Mouse (Mus musculus) liver, adult 2 months (tissue): ENCODE measurements around the gene Calhm1. TPM values are rescaled to one million over a fixed set of nuclear protein-coding genes. Genes with fewer than 3 reads are reported as not detected.

ENCODE experiments used
- DNase-seq: peaks from one replicate; pipeline ENCODE4 v3.0.0-alpha.2; 2011; ENCODE audit warnings: low read depth, low spot score; ENCODE audit errors: extremely low read depth
- H3K27ac ChIP-seq: fragments of 200-500 bp; replicated peaks from 2 replicates; pipeline ENCODE4 v1.5.1; 2012; ENCODE audit warnings: low read depth, mild to moderate bottlenecking, control low read depth, inconsistent platforms, low read length; ENCODE audit not compliant: insufficient read depth
- H3K27me3 ChIP-seq: fragments of 200-500 bp; 2 replicates; pipeline ENCODE4 v1.6.1; 2012; ENCODE audit warnings: mild to moderate bottlenecking, moderate library complexity, low read length, inconsistent platforms; ENCODE audit not compliant: control insufficient read depth, insufficient read depth
- H3K36me3 ChIP-seq: fragments of 200-500 bp; 2 replicates; pipeline ENCODE4 v1.6.1; 2012; ENCODE audit warnings: low read length, inconsistent platforms; ENCODE audit not compliant: control insufficient read depth, insufficient read depth
- H3K4me1 ChIP-seq: fragments of 200-500 bp; 2 replicates; pipeline ENCODE4 v1.6.1; 2011; ENCODE audit warnings: low read length; ENCODE audit not compliant: control insufficient read depth, insufficient read depth
- H3K4me3 ChIP-seq: fragments of 200-500 bp; 2 replicates; pipeline ENCODE4 v1.5.1; 2011; ENCODE audit warnings: low read depth, mild to moderate bottlenecking, control low read depth, low read length, moderate library complexity; ENCODE audit not compliant: insufficient read depth
- H3K79me2 ChIP-seq: fragments of 200-500 bp; 2 replicates; pipeline ENCODE4 v1.6.1; 2012; ENCODE audit warnings: inconsistent platforms, mild to moderate bottlenecking, low read length, moderate library complexity; ENCODE audit not compliant: control insufficient read depth, insufficient read depth
- H3K9ac ChIP-seq: fragments of 200-500 bp; 2 replicates; pipeline ENCODE4 v1.6.1; 2012; ENCODE audit warnings: low read depth, mild to moderate bottlenecking, control low read depth, inconsistent platforms, low read length
- CTCF ChIP-seq: fragments of 200-500 bp; IDR thresholded peaks from 2 replicates; pipeline ENCODE4 v1.5.1; 2011; ENCODE audit warnings: low read depth, low read length, control low read depth
- POLR2A ChIP-seq: fragments of 200-500 bp; IDR thresholded peaks from 2 replicates; pipeline ENCODE4 v1.6.1; 2011; ENCODE audit warnings: low read length, control low read depth; ENCODE audit not compliant: insufficient read depth; ENCODE audit errors: extremely low read depth
- WGBS: fragments of 180-500 bp; shearing (Covaris S2); methylation state at CpG from one replicate; pipeline ENCODE4 v1.1.7; 2018; 5-methylcytosine and 5-hydroxymethylcytosine counted together
- polyA plus RNA-seq: library from polyadenylated mRNA; depleted of rRNA; stranded (reverse); fragments of >200 nt; gene quantifications from 2 replicates; pipeline ENCODE4 v1.2.3, GENCODE M21; 2012; rRNA removed
- total RNA-seq: library from RNA; depleted of rRNA; stranded (reverse); fragments of >200 nt; gene quantifications from 2 replicates; pipeline ENCODE4 v1.2.3, GENCODE M21; 2014; rRNA removed

Calhm1 gene
- total and polyA plus RNA-seq, 2 experiments, result not detected

- Histone ChIP-seq H3K27me3 (no peaks in the 10 kb centered on the region), H3K79me2 (no peaks in the 10 kb centered on the region), H3K27ac (no peak overlapping the region), H3K4me3 (no peak overlapping the region), H3K4me1 (no peaks in the 10 kb centered on the region), H3K36me3 (peaks cover 39% of the 10 kb centered on the region), H3K9ac (no peak overlapping the region)
- DNase-seq, result no peak
- peak; percentile 72 for TF ChIP-seq CTCF
- no peak for TF ChIP-seq POLR2A
- WGBS, result 26% methylated on average over 2 of the region's 2 CpGs
Measured at GRCm38 (mm10) chr19:47122802-47123201, 21.3 kb downstream of the Calhm1 start.

GRCm38 (mm10) chr19:47121054-47121453 is 23.0 kb downstream of the Calhm1 start:
- Histone ChIP-seq H3K4me1 (no peaks in the 10 kb centered on the region), H3K9ac (no peak overlapping the region), H3K4me3 (no peak overlapping the region), H3K27ac (no peak overlapping the region), H3K79me2 (no peaks in the 10 kb centered on the region), H3K36me3 (peaks cover 41% of the 10 kb centered on the region), H3K27me3 (no peaks in the 10 kb centered on the region)
- TF ChIP-seq POLR2A, result no peak
- peak; percentile 49 for TF ChIP-seq CTCF
- WGBS, result 57% methylated on average over 4 of the region's 4 CpGs
- peak; percentile 37 for DNase-seq

- no peaks in the 10 kb centered on the region for H3K4me1 ChIP-seq
- peaks cover 45% of the 10 kb centered on the region for H3K36me3 ChIP-seq
- no peaks in the 10 kb centered on the region for H3K27me3 ChIP-seq
- no peaks in the 10 kb centered on the region for H3K79me2 ChIP-seq
- no peak overlapping the region for H3K27ac ChIP-seq
- no peak for DNase-seq
- no peak overlapping the region for H3K4me3 ChIP-seq
- TF ChIP-seq POLR2A (no peak), CTCF (no peak)
- WGBS, result 83% methylated on average over 2 of the region's 2 CpGs
- no peak overlapping the region for H3K9ac ChIP-seq
Measured at GRCm38 (mm10) chr19:47118634-47119033, 25.4 kb downstream of the Calhm1 start.

- H3K9ac ChIP-seq, result no peak overlapping the region
- no peaks in the 10 kb centered on the region for H3K4me1 ChIP-seq
- no peak for TF ChIP-seq POLR2A
- no peak for TF ChIP-seq CTCF
- no peak overlapping the region for H3K4me3 ChIP-seq
- H3K27ac ChIP-seq, result no peak overlapping the region
- H3K36me3 ChIP-seq, result peaks cover 71% of the 10 kb centered on the region
- H3K79me2 ChIP-seq, result no peaks in the 10 kb centered on the region
- no peak for DNase-seq
- 90% methylated on average over 9 of the region's 9 CpGs for WGBS
- H3K27me3 ChIP-seq, result no peaks in the 10 kb centered on the region
Measured at GRCm38 (mm10) chr19:47104641-47105271, 39.3 kb downstream of the Calhm1 start.

- no peak overlapping the region for H3K4me3 ChIP-seq
- no peaks in the 10 kb centered on the region for H3K79me2 ChIP-seq
- H3K4me1 ChIP-seq, result no peaks in the 10 kb centered on the region
- H3K27me3 ChIP-seq, result no peaks in the 10 kb centered on the region
- peaks cover 68% of the 10 kb centered on the region for H3K36me3 ChIP-seq
- no peak for DNase-seq
- 92% methylated on average over 5 of the region's 5 CpGs for whole genome bisulfite sequencing
- H3K9ac ChIP-seq, result no peak overlapping the region
- TF ChIP-seq POLR2A (no peak), CTCF (no peak)
- H3K27ac ChIP-seq, result no peak overlapping the region
Measured at GRCm38 (mm10) chr19:47101080-47101479, 43.0 kb downstream of the Calhm1 start.

Other genes with a start within 250 kb of the Calhm1 start
- under 0.01 TPM in 1 of 2 replicates, not detected in the other for gene Ina, start 129.6 kb downstream of the Calhm1 start, total RNA-seq
- gene Ina, start 129.6 kb downstream of the Calhm1 start, polyA plus RNA-seq, result not detected in 2 replicates
- gene Nt5c2, start 129.1 kb downstream of the Calhm1 start, total RNA-seq, result 12.6 and 14.8 TPM in 2 replicates
- 7.4 and 7.5 TPM in 2 replicates for gene Nt5c2, start 129.1 kb downstream of the Calhm1 start, polyA plus RNA-seq
- gene Pcgf6, start 93.3 kb downstream of the Calhm1 start, total RNA-seq, result 3.6 and 5.9 TPM in 2 replicates
- gene Pcgf6, start 93.3 kb downstream of the Calhm1 start, polyA plus RNA-seq, result 4.6 and 5.0 TPM in 2 replicates
- gene Taf5, start 76.5 kb downstream of the Calhm1 start, total RNA-seq, result 2.3 and 2.6 TPM in 2 replicates
- 1.5 and 1.9 TPM in 2 replicates for gene Taf5, start 76.5 kb downstream of the Calhm1 start, polyA plus RNA-seq
- gene Usmg5, start 53.6 kb downstream of the Calhm1 start, total RNA-seq, result 264 and 266 TPM in 2 replicates
- gene Usmg5, start 53.6 kb downstream of the Calhm1 start, polyA plus RNA-seq, result 125 and 171 TPM in 2 replicates
- 7.1 and 8.3 TPM in 2 replicates for gene Pdcd11, start 53.5 kb downstream of the Calhm1 start, total RNA-seq
- 4.4 and 6.1 TPM in 2 replicates for gene Pdcd11, start 53.5 kb downstream of the Calhm1 start, polyA plus RNA-seq
- gene Calhm2, start 6.0 kb downstream of the Calhm1 start, total RNA-seq, result 1.5 and 2.6 TPM in 2 replicates
- gene Calhm2, start 6.0 kb downstream of the Calhm1 start, polyA plus RNA-seq, result 1.3 and 2.0 TPM in 2 replicates
- not detected in 2 replicates for gene Calhm3, start 13.5 kb upstream of the Calhm1 start, total RNA-seq
- gene Calhm3, start 13.5 kb upstream of the Calhm1 start, polyA plus RNA-seq, result not detected in 2 replicates
- gene Neurl1a, start 34.6 kb upstream of the Calhm1 start, total RNA-seq, result 0.28 and 0.34 TPM in 2 replicates
- 0.24 and 0.28 TPM in 2 replicates for gene Neurl1a, start 34.6 kb upstream of the Calhm1 start, polyA plus RNA-seq